10 mouse cellular contexts compared by ENCODE assay signal in the genomic region with DNA sequence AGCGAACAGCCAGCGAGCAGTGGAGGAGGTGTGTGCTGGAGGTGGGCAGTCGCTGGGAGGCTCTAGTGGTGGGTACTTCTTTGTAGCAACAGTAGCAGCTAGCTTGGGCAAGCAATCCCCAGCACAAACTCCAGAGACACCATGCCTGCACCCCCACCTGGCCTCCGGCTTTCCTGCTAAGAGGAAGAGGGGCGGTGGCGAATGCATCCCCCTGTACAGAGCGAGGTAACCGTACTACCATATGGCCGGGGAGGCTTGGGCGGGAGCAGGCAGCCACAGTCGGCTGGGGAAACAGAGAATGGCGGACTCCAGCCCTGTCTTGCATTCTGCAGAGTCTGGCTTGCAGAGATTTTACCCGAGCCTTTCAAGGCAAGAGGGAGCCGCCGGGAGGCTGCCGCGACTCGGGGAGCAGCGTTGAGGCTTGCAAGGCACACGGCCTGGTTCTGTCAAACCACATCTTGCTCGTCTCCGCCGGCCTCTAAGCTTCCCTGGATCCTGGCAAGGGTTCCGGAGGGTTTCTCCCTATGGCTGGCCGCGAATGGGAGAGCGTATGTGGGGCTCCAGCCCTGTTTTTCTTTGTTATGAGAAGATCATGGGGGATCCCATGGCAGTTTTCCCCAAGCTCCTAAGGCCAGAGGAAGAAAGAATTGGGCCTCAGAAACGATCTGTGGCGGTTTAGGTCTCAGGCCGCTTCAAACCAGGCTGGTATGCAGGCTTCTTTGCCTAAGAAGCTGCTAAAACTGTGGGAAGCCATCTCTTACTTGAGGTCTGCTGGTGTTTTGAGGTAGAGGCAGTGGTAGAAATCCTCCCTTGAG. TPM values are rescaled to one million over a fixed set of nuclear protein-coding genes. Genes with fewer than 3 reads are reported as not detected.
DNase-seq lines count a peak whose midpoint lies in the region; ATAC-seq and TF ChIP-seq lines count a peak whose summit lies in the region.
"Had no signal": no experiment of that assay in that cellular context is flagged by ENCODE, and none has a peak within 500 bp of the region (broad histone marks: within the 10 kb centered on the region; RNA-seq: fewer than 3 reads in every experiment).

No protein-coding gene starts in this region.

- TF ChIP-seq POLR2A in ES-Bruce4 (IDR thresholded peaks at IDR 0.05; ENCODE audit: insufficient read depth, low read length): no peak
- TF ChIP-seq POLR2A in brain, embryonic 14.5 days (IDR thresholded peaks at IDR 0.05; ENCODE audit: borderline replicate concordance, extremely low read depth, insufficient read depth, insufficient read length, poor library complexity, severe bottlenecking): no peak
- TF ChIP-seq POLR2A in thymus, adult 2 months (IDR thresholded peaks at IDR 0.05; ENCODE audit: control insufficient read depth, extremely low read depth, insufficient read depth, low read length, poor library complexity): no peak

- WGBS in kidney, embryonic 16.5 days: under 1% methylated on average over 30 of the region's 30 CpGs
- WGBS in thymus, adult 2 months: 8% methylated on average over 30 of the region's 30 CpGs

- H3K9ac ChIP-seq in kidney, embryonic 16.5 days (replicated peaks; ENCODE audit: low read length): no peak overlapping the region
- no peak overlapping the region for H3K9ac ChIP-seq in ES-Bruce4 (ENCODE audit: low read depth, poor library complexity, severe bottlenecking)

- ATAC-seq in kidney, embryonic 16.5 days (ENCODE audit: low FRiP score, low TSS enrichment): no peak

- no peak for TF ChIP-seq CTCF in ES-Bruce4 (IDR thresholded peaks at IDR 0.05; ENCODE audit: low read depth, low read length)
- no peak for TF ChIP-seq CTCF in brain, embryonic 14.5 days (IDR thresholded peaks at IDR 0.05; ENCODE audit: borderline replicate concordance, extremely low read depth, insufficient read depth, insufficient read length)
- TF ChIP-seq CTCF in thymus, adult 2 months (IDR thresholded peaks at IDR 0.05; ENCODE audit: borderline replicate concordance, control insufficient read depth, extremely low read depth, insufficient read depth, low read length, poor library complexity): no peak

- H3K9me3 ChIP-seq in kidney, embryonic 16.5 days (ENCODE audit: low read length): no peaks in the 10 kb centered on the region
- peaks cover 3% of the 10 kb centered on the region; the same call in 1 of the 2 replicates for H3K9me3 ChIP-seq in ES-Bruce4 (replicated peaks; ENCODE audit: control insufficient read depth, insufficient read depth, low read length, poor library complexity, severe bottlenecking)

- H3K4me2 ChIP-seq in kidney, embryonic 16.5 days (replicated peaks; ENCODE audit: low read depth, low read length): no peak overlapping the region

- intact Hi-C loops in heart, postnatal 36 days (cut with DNase I): no loop called here

- H3K36me3 ChIP-seq in kidney, embryonic 16.5 days (ENCODE audit: insufficient read depth, low read length): no peaks in the 10 kb centered on the region
- no peaks in the 10 kb centered on the region for H3K36me3 ChIP-seq in ES-Bruce4 (ENCODE audit: control insufficient read depth, insufficient read depth, low read length, poor library complexity, severe bottlenecking)
- no peaks in the 10 kb centered on the region for H3K36me3 ChIP-seq in thymus, adult 2 months (ENCODE audit: control insufficient read depth, insufficient read depth, low read length)

- peaks cover 99% of the 10 kb centered on the region for H3K27me3 ChIP-seq in kidney, embryonic 16.5 days (ENCODE audit: insufficient read depth, low read length)
- H3K27me3 ChIP-seq in ES-Bruce4 (ENCODE audit: control insufficient read depth, insufficient read depth, low read length, poor library complexity, severe bottlenecking): peaks cover 24% of the 10 kb centered on the region
- peaks cover 43% of the 10 kb centered on the region for H3K27me3 ChIP-seq in thymus, adult 2 months (ENCODE audit: control insufficient read depth, insufficient read depth, low read length)

- TF ChIP-seq EP300 in ES-Bruce4 (IDR thresholded peaks at IDR 0.05; ENCODE audit: insufficient read depth, low read depth, low read length): no peak

- peaks cover 5% of the 10 kb centered on the region for H3K4me1 ChIP-seq in kidney, embryonic 16.5 days (ENCODE audit: insufficient read depth, low read length)
- H3K4me1 ChIP-seq in ES-Bruce4 (ENCODE audit: control insufficient read depth, insufficient read depth, low read length): no peaks in the 10 kb centered on the region
- H3K4me1 ChIP-seq in thymus, adult 2 months (replicated peaks; ENCODE audit: control insufficient read depth, insufficient read depth, low read length): no peaks in the 10 kb centered on the region

- H3K4me3 ChIP-seq in kidney, embryonic 16.5 days (ENCODE audit: low read length): 0 out of 2 replicates have a peak overlapping the region, but pooled peaks have one; percentile 3
- H3K4me3 ChIP-seq in ES-Bruce4 (ENCODE audit: low read depth, low read length): peak overlapping the region; percentile 7; the same call in 1 of the 2 replicates
- no peak overlapping the region for H3K4me3 ChIP-seq in thymus, adult 2 months (ENCODE audit: control insufficient read depth, insufficient read depth, low read length)

- no peak for DNase-seq in kidney, adult 11 months
- DNase-seq in brain, embryonic 14.5 days (ENCODE audit: low read depth): peak; percentile 47
- peak; percentile 31 to 43 for DNase-seq in heart, postnatal 36 days
- DNase-seq in layer of hippocampus, adult 11-12 months (ENCODE audit: low spot score): no peak
- DNase-seq in thymus, adult 2 months: no peak

- H3K27ac ChIP-seq in kidney, embryonic 16.5 days (ENCODE audit: low read length): no peak overlapping the region
- no peak overlapping the region for H3K27ac ChIP-seq in ES-Bruce4 (ENCODE audit: insufficient read depth, low read length)
- no peak overlapping the region for H3K27ac ChIP-seq in thymus, adult 2 months (ENCODE audit: control insufficient read depth, insufficient read depth, low read length)

RNA-seq across cellular contexts. Expression of gene Tbx5, which starts 2.8 kb away (rescaled TPM):
- 0.14 and 0.74 TPM in 2 replicates for polyA plus RNA-seq in kidney, embryonic 16.5 days (2015; fragmentation: Nextera tagmentation; extraction: Ambion mirVana)
- polyA plus RNA-seq in ES-Bruce4 (2011; ENCODE audit: insufficient read depth, insufficient read length, low read depth, missing spikeins): not detected in 2 replicates
- polyA plus RNA-seq in brain, embryonic 14.5 days (2012; rRNA removed): 0.05 and 0.10 TPM in 2 replicates
- 10 to 100 TPM; 26.5 to 40.1 TPM for total RNA-seq in heart, postnatal 36 days (2021)
- 0.54 and 1.7 TPM in 2 replicates for polyA plus RNA-seq in thymus, adult 2 months (2012; rRNA removed)
- total RNA-seq: common myeloid progenitor, adult 5-6 weeks; liver, adult 2 months; neutrophil, adult 5-6 weeks had no signal
- polyA plus RNA-seq: liver, adult 2 months had no signal

Comparison
In these comparisons a context has a peak if more than half of its experiments do, and no peak if none do; other contexts are left out.
1. DNase-seq: peak in brain, embryonic 14.5 days (single experiment) and heart, postnatal 36 days (2 of 2); none in kidney, adult 11 months (single experiment), layer of hippocampus, adult 11-12 months (single experiment) and thymus, adult 2 months (single experiment).